Mouse (Mus musculus) spleen, adult 2 months (tissue): ENCODE measurements around the gene Cchcr1. TPM values are rescaled to one million over a fixed set of nuclear protein-coding genes. Genes with fewer than 3 reads are reported as not detected.
A peak's percentile ranks its signal among the peaks of the same experiment; 100 is the strongest.
"Not testable (repeated sequence)": the region's sequence is repeated elsewhere in the genome, so short reads cannot be mapped to it uniquely, and the experiment has no call there.

Experiments
- DNase-seq, 2 experiments: peaks; one replicate each; pipeline versions ENCODE4 v3.0.0 to v3.0.0-alpha.2; 2012 to 2021; ENCODE audit warnings: low spot score in 2 of 2, low read depth in 1 of 2
- H3K27ac ChIP-seq: fragments of 200-500 bp; 2 replicates; pipeline ENCODE4 v1.5.1; 2012; ENCODE audit warnings: low read length, inconsistent platforms; ENCODE audit not compliant: insufficient read depth
- H3K27me3 ChIP-seq: fragments of 200-500 bp; 2 replicates; pipeline ENCODE4 v1.6.1; 2012; ENCODE audit warnings: mild to moderate bottlenecking, moderate library complexity, low read length, inconsistent platforms; ENCODE audit not compliant: control insufficient read depth, insufficient read depth
- H3K36me3 ChIP-seq: fragments of 200-500 bp; 2 replicates; pipeline ENCODE4 v1.6.1; 2012; ENCODE audit warnings: mild to moderate bottlenecking, low read length, inconsistent platforms; ENCODE audit not compliant: control insufficient read depth, insufficient read depth
- H3K4me1 ChIP-seq: fragments of 200-500 bp; 2 replicates; pipeline ENCODE4 v1.6.1; 2011; ENCODE audit warnings: inconsistent platforms; ENCODE audit not compliant: control insufficient read depth, insufficient read depth, insufficient read length
- H3K4me3 ChIP-seq: fragments of 200-500 bp; 2 replicates; pipeline ENCODE4 v1.5.1; 2011; ENCODE audit warnings: mild to moderate bottlenecking, inconsistent platforms; ENCODE audit not compliant: insufficient read depth, insufficient read length; ENCODE audit errors: extremely low read depth
- CTCF ChIP-seq: fragments of 200-500 bp; IDR thresholded peaks from 2 replicates; pipeline ENCODE4 v1.5.1; 2011; ENCODE audit warnings: mild to moderate bottlenecking, inconsistent platforms; ENCODE audit not compliant: insufficient read depth, insufficient read length, insufficient replicate concordance; ENCODE audit errors: extremely low read depth
- POLR2A ChIP-seq: fragments of 200-500 bp; IDR thresholded peaks from 2 replicates; pipeline ENCODE4 v1.6.1; 2011; ENCODE audit warnings: low read depth, low read length, inconsistent platforms
- WGBS: fragments of 180-500 bp; shearing (Covaris S2); methylation state at CpG from one replicate; pipeline ENCODE4 v1.1.7; 2018; 5-methylcytosine and 5-hydroxymethylcytosine counted together
- polyA plus RNA-seq: library from polyadenylated mRNA; depleted of rRNA; stranded (reverse); fragments of >200 nt; gene quantifications from 2 replicates; pipeline ENCODE4 v1.2.3, GENCODE M21; 2012

Cchcr1 gene
- polyA plus RNA-seq, 1 experiment = 4.4 TPM

DNA sequence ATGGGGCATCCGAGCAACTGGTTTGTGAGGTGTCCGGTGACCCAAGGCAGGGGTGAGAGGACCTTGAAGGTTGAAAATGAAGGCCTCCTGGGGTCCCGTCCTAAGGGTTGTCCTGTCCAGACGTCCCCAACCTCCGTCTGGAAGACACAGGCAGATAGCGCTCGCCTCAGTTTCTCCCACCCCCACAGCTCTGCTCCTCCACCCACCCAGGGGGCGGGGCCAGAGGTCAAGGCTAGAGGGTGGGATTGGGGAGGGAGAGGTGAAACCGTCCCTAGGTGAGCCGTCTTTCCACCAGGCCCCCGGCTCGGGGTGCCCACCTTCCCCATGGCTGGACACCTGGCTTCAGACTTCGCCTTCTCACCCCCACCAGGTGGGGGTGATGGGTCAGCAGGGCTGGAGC, 11.1 kb upstream of the Cchcr1 start, which contains the start of gene Pou5f1:
Gene Pou5f1 (plus strand): TSS at position 243 of the 400 bp plus-strand sequence.
- no peak for DNase-seq
- WGBS = 60% methylated on average over 13 of the region's 13 CpGs
- peaks cover 3% of the 10 kb centered on the region; the same call in 1 of the 2 replicates for H3K27me3 ChIP-seq
- TF ChIP-seq CTCF (no peak), POLR2A (no peak)
- no peak within 1 kb of the TSS for H3K27ac ChIP-seq
- H3K4me1 ChIP-seq = no peaks in the 10 kb centered on the region
- no peaks in the 10 kb centered on the region for H3K36me3 ChIP-seq
- no peak within 1 kb of the TSS for H3K4me3 ChIP-seq

DNA sequence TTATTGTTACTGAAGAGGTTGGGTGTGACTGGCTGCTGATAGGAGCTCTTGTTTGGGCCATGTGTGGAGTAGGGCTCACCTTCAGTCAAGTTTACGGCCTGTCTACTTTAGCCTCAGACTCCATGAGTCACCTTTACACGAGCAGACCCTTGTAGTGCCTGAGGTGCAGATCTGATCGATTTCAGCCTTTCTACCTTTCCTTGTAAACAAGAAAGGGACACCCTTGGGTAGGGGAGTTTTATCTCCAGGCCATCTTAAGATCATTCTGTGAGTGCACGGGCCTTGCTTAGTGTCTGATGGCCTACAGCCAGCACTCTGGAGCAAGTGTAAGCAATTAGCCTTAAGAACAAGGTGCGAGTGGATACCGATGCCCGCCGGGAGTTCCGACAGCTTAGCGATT, 10.0 kb upstream of the Cchcr1 start:
- Histone ChIP-seq H3K27ac (no peak overlapping the region), H3K4me3 (no peak overlapping the region), H3K4me1 (no peaks in the 10 kb centered on the region), H3K27me3 (peaks cover 3% of the 10 kb centered on the region; the same call in 1 of the 2 replicates), H3K36me3 (no peaks in the 10 kb centered on the region)
- WGBS = 40% methylated on average over 10 of the region's 10 CpGs
- TF ChIP-seq CTCF (no peak), POLR2A (no peak)
- no peak for DNase-seq

DNA sequence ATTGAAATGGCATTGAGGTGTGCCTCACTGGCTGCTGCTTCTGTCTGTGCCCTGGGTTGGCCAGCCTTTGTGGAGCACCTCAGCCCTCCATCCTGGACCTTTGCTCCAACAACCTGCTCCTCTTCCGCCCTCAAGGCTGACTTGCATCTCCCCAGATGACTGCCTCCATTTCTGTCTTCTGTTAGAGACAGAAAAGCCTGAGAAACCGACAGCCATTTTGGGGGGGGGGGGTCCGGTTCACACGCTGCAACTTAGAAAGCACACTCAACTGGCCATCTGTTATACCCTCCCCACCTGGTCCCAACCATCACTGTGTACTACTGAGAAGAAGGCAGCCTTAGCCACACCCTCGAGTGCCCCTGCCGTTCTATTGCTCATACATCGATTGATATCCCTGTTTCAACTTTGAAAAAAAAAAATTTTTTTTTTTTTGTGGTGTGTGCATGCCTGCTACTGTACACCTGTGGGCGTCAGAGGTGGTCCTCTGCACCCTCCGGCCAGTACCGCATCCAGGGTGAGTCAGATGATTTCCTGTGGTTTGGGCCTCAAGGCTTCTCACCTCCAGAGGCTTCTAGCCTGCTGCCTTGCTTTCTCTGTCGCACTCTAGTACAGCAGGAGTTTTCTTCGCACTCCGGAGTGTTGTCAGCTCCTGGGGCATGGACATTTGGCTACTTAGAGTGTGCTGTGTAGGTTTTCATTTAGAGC, 9.2 kb upstream of the Cchcr1 start:
- 19% methylated on average over 13 of the region's 13 CpGs for WGBS
- peaks cover 2% of the 10 kb centered on the region; the same call in 1 of the 2 replicates for H3K27me3 ChIP-seq
- H3K36me3 ChIP-seq = no peaks in the 10 kb centered on the region
- H3K4me3 ChIP-seq = no peak overlapping the region
- H3K4me1 ChIP-seq = no peaks in the 10 kb centered on the region
- DNase-seq = no peak
- H3K27ac ChIP-seq = no peak overlapping the region
- TF ChIP-seq POLR2A (no peak), CTCF (no peak)

DNA sequence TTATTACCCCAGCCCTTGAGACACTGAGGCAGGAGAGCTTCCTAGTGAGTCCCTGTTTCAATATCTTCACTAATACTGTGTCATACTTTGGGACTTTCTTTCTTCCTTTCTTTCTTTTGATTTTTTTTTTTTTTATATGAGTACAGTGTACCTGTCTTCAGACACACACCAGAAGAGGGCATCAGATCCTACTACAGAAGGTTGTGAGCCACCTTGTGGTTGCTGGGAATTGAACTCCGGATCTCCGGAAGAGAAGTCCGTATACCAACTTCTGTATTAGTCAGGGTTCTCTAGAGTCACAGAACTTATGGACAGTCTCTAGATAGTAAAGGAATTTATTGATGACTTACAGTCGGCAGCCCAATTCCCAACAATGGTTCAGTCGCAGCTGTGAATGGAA, 8.6 kb upstream of the Cchcr1 start:
- not testable (repeated sequence) for H3K27ac ChIP-seq, H3K27me3 ChIP-seq, H3K36me3 ChIP-seq, H3K4me1 ChIP-seq, DNase-seq, H3K4me3 ChIP-seq
- 64% methylated on average over 5 of the region's 5 CpGs for WGBS

DNA sequence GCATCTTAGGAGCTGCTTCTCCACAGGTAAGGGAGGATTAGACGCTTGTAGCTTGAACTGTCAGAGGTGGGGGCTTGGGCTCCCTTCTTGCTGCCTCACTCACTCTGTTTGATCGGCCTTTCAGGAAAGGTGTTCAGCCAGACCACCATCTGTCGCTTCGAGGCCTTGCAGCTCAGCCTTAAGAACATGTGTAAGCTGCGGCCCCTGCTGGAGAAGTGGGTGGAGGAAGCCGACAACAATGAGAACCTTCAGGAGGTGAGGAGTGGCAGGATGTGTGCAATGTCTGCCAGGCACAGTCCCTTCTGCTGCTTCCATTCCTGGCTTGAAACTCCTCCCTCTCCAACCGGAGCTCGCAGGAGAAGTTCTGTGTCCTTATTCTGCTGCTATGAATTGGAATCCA, 7.6 kb upstream of the Cchcr1 start:
- Histone ChIP-seq H3K27ac (no peak overlapping the region), H3K4me1 (no peaks in the 10 kb centered on the region), H3K27me3 (no peaks in the 10 kb centered on the region; the same call in 1 of the 2 replicates), H3K4me3 (no peak overlapping the region), H3K36me3 (no peaks in the 10 kb centered on the region)
- peak; percentile 19 to 45 for DNase-seq
- 12% methylated on average over 8 of the region's 8 CpGs for WGBS
- TF ChIP-seq POLR2A (no peak), CTCF (peak; percentile 36; the same call in 1 of the 2 replicates)

DNA sequence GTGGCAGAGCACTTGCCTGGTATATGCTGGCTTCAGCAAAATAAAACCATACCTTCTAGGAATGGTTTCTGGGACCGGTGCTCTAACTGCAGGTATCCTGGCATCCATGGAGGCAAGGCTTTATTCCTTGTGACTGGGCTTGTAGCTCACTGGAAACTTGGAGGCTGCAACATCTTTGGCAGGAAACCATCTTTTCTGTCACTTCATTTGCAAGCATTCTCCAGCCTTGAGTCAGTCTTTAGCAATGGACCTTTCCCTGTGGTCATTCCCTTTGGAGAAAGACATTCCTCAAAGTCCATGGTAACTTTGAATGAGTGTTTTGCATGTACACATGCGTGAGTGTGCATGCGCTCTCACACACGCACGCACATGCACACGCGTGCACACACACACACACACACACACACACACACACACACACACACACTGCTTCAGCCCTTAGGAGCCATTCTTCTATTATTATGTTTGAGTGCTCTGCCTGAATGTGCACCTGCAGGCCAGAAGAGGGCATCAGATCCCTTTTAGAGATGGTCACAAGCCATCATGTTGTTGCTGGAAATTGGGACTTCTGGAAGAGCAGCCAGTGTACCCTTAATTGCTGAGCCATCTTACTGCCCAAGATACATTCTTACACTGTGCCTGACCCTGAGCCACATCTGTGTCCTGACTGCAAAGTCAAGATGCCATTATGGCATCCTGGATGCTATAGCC, 3.8 kb upstream of the Cchcr1 start:
- Histone ChIP-seq H3K4me1 (no peaks in the 10 kb centered on the region; the same call in 1 of the 2 replicates), H3K4me3 (no peak overlapping the region), H3K27me3 (no peaks in the 10 kb centered on the region), H3K36me3 (no peaks in the 10 kb centered on the region), H3K27ac (no peak overlapping the region)
- TF ChIP-seq CTCF (no peak), POLR2A (no peak)
- DNase-seq = no peak
- 100% methylated on average over 7 of the region's 7 CpGs for WGBS

DNA sequence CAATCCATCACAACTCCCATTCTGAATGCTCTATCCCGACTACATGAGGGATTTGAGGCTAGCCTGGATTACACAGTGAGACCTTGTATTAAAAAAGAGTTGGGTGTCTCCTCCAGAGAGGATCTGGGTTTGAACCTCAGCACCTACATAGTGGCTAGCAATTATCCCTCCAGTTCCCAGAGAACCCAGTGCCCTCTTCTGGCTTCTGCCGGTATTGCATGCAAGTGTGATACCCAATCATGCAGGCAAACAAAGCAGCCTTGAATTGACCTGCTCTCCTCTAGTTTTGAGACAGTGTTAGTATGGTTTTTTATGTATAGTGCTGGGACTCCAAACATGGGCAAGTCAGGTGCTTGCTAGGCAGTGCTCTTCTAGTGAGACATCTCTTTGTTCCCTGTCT, 3.0 kb upstream of the Cchcr1 start:
- Histone ChIP-seq H3K36me3 (no peaks in the 10 kb centered on the region), H3K27ac (no peak overlapping the region), H3K27me3 (no peaks in the 10 kb centered on the region), H3K4me3 (no peak overlapping the region), H3K4me1 (no peaks in the 10 kb centered on the region; the same call in 1 of the 2 replicates)
- TF ChIP-seq POLR2A = no peak
- peak; percentile 44; the same call in 1 of the 2 replicates for TF ChIP-seq CTCF
- 17% methylated on average over 2 of the region's 2 CpGs for WGBS
- peak; percentile 35 to 76 for DNase-seq
